Mouse (Mus musculus) kidney, postnatal 0 days (tissue): ENCODE results near the gene Mstn. TPM values are rescaled to one million over a fixed set of nuclear protein-coding genes. Genes with fewer than 3 reads are reported as not detected.
A peak's percentile ranks its signal among the peaks of the same experiment; 100 is the strongest.

Experiments
- ATAC-seq: fragments of 200-750 bp; cut with Nextera tagmentation; replicated peaks from 2 replicates; pipeline ENCODE4 v1.8.0; 2017; ENCODE audit warnings: low read depth, moderate number of reproducible peaks, moderate TSS enrichment, moderate library complexity; ENCODE audit not compliant: low FRiP score
- DNase-seq: peaks from one replicate; pipeline ENCODE4 v3.0.0-alpha.2; 2016; ENCODE audit warnings: low spot score
- H3K27ac ChIP-seq: fragments of 300-500 bp; sonication (generic); 2 replicates; pipeline ENCODE4 v1.5.1; 2014; ENCODE audit warnings: mild to moderate bottlenecking
- H3K27me3 ChIP-seq: fragments of 300-500 bp; sonication (generic); 2 replicates; pipeline ENCODE4 v1.6.1; 2014; ENCODE audit warnings: low read length, mixed read lengths; ENCODE audit not compliant: insufficient read depth
- H3K36me3 ChIP-seq: fragments of 300-500 bp; sonication (generic); 2 replicates; pipeline ENCODE4 v1.6.1; 2014; ENCODE audit warnings: low read length, mixed read lengths; ENCODE audit not compliant: insufficient read depth
- H3K4me1 ChIP-seq: fragments of 300-500 bp; sonication (generic); replicated peaks from 2 replicates; pipeline ENCODE4 v1.6.1; 2014; ENCODE audit warnings: antibody characterized with exemption, low read length, mixed read lengths; ENCODE audit not compliant: insufficient read depth
- H3K4me2 ChIP-seq: fragments of 300-500 bp; sonication (generic); 2 replicates; pipeline ENCODE4 v1.6.1; 2014; ENCODE audit warnings: mild to moderate bottlenecking, low read length, moderate library complexity, mixed read lengths
- H3K4me3 ChIP-seq: fragments of 300-500 bp; sonication (generic); replicated peaks from 2 replicates; pipeline ENCODE4 v1.5.1; 2014; ENCODE audit warnings: low read depth, low read length
- H3K9ac ChIP-seq: fragments of 300-500 bp; sonication (generic); 2 replicates; pipeline ENCODE4 v1.6.1; 2014; ENCODE audit warnings: low read depth, low read length
- H3K9me3 ChIP-seq: fragments of 300-500 bp; sonication (generic); replicated peaks from 2 replicates; pipeline ENCODE4 v1.6.1; 2016; ENCODE audit warnings: low read length, inconsistent platforms, mixed read lengths
- CTCF ChIP-seq: IDR thresholded peaks from 2 replicates; pipeline ENCODE4 v1.5.1; 2016; ENCODE audit warnings: antibody characterized with exemption, low read depth, mild to moderate bottlenecking, moderate library complexity
- WGBS: fragments of 180-500 bp; shearing (Covaris S2); extraction: QIAGEN DNeasy Blood & Tissue Kit; methylation state at CpG from one replicate; pipeline ENCODE4 v1.1.7; 2014; 5-methylcytosine and 5-hydroxymethylcytosine counted together
- polyA plus RNA-seq: library from polyadenylated mRNA; unstranded; fragments of >200 nt; fragmentation: Nextera tagmentation; extraction: Ambion mirVana; gene quantifications from 2 replicates; pipeline ENCODE4 v1.2.1, GENCODE M21; 2015

The Mstn gene
- polyA plus RNA-seq: 0.05 TPM in 1 of 2 replicates, not detected in the other

DNA sequence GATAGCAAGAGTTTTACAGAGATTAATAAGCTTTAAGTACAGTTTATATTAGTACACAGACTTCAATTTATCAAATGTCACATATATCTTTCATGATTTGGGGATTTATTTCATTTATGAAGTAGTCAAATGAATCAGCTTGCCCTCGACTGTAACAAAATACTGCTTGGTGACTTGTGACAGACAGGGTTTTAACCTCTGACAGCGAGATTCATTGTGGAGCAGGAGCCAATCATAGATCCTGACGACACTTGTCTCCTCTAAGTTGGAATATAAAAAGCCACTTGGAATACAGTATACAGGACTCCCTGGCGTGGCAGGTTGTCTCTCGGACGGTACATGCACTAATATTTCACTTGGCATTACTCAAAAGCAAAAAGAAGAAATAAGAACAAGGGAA is at the start of gene Mstn:
TSS of gene Mstn (plus strand) at position 301 of the 400 bp plus-strand sequence.
- no peaks in the 10 kb centered on the region for H3K9me3 ChIP-seq
- ATAC-seq (no peak), DNase-seq (no peak)
- H3K9ac ChIP-seq: 0 out of 2 replicates have a peak within 1 kb of the TSS, but pooled peaks have one; percentile 6
- no peak within 1 kb of the TSS for H3K27ac ChIP-seq
- no peaks in the 10 kb centered on the region for H3K27me3 ChIP-seq
- peak within 1 kb of the TSS; percentile 26; the same call in 1 of the 2 replicates for H3K4me2 ChIP-seq
- no peak for TF ChIP-seq CTCF
- 0 out of 2 replicates have a peak, but pooled peaks cover 5% of the 10 kb centered on the region for H3K4me1 ChIP-seq
- WGBS: 48% methylated on average over 6 of the region's 6 CpGs
- H3K4me3 ChIP-seq: no peak within 1 kb of the TSS
- no peaks in the 10 kb centered on the region for H3K36me3 ChIP-seq

- WGBS: 82% methylated on average over 6 of the region's 6 CpGs
Observed at GRCm38 (mm10) chr1:53014716-53015115, 46.7 kb upstream of the Mstn start.

GRCm38 (mm10) chr1:53015606-53016005 is 45.8 kb upstream of the Mstn start:
- Histone ChIP-seq H3K36me3 (no peaks in the 10 kb centered on the region), H3K9me3 (no peaks in the 10 kb centered on the region), H3K27me3 (no peaks in the 10 kb centered on the region), H3K4me3 (no peak overlapping the region), H3K27ac (no peak overlapping the region), H3K9ac (no peak overlapping the region), H3K4me2 (no peak overlapping the region), H3K4me1 (no peaks in the 10 kb centered on the region)
- TF ChIP-seq CTCF: no peak
- DNase-seq: no peak
- ATAC-seq: no peak
- 85% methylated on average over 5 of the region's 5 CpGs for WGBS

More at GRCm38 (mm10) chr1:53014716-53015115, 46.7 kb upstream of the Mstn start:
- Histone ChIP-seq H3K9ac (no peak overlapping the region), H3K9me3 (no peaks in the 10 kb centered on the region), H3K27me3 (no peaks in the 10 kb centered on the region), H3K4me3 (no peak overlapping the region), H3K36me3 (no peaks in the 10 kb centered on the region), H3K4me1 (no peaks in the 10 kb centered on the region), H3K4me2 (no peak overlapping the region), H3K27ac (no peak overlapping the region)
- DNase-seq (no peak), ATAC-seq (no peak)
- TF ChIP-seq CTCF: no peak

- TF ChIP-seq CTCF: no peak
- Histone ChIP-seq H3K27ac (no peak overlapping the region), H3K4me1 (no peaks in the 10 kb centered on the region), H3K9me3 (no peaks in the 10 kb centered on the region), H3K4me3 (no peak overlapping the region), H3K9ac (no peak overlapping the region), H3K4me2 (no peak overlapping the region), H3K36me3 (no peaks in the 10 kb centered on the region), H3K27me3 (no peaks in the 10 kb centered on the region)
- WGBS: 60% methylated on average over 3 of the region's 3 CpGs
- DNase-seq: no peak
- no peak for ATAC-seq
Observed at GRCm38 (mm10) chr1:53018746-53019505, 42.5 kb upstream of the Mstn start.

- Histone ChIP-seq H3K27ac (no peak within 1 kb of the TSS), H3K36me3 (no peaks in the 10 kb centered on the region), H3K9ac (no peak within 1 kb of the TSS), H3K9me3 (no peaks in the 10 kb centered on the region), H3K27me3 (no peaks in the 10 kb centered on the region), H3K4me3 (no peak within 1 kb of the TSS), H3K4me1 (no peaks in the 10 kb centered on the region), H3K4me2 (no peak within 1 kb of the TSS)
- DNase-seq (no peak), ATAC-seq (no peak)
- TF ChIP-seq CTCF: no peak
- WGBS: 51% methylated on average over 5 of the region's 5 CpGs
Observed at GRCm38 (mm10) chr1:53020079-53020478, 41.4 kb upstream of the Mstn start, which contains the start of gene 1700019D03Rik. Gene 1700019D03Rik (minus strand): TSS chr1:53020179.

DNA sequence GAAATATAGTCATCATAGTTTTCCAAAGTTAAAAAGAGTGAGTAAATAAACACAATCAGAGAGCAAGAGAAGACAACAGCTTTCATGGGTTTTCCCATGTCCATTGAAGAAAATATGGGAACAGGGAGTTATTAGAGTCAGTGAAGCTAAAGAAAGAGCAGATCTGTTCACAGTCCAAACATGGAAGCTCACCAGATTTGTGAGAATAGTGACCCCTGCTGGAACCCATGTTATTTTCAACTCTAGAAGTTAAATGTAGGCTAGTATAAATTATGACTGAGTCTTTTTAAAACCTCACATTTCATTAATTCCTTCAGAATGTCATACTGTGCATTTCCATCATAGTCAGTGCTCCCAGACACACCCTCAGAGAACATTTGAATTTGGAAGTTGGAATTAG is 28.9 kb upstream of the Mstn start:
- Histone ChIP-seq H3K4me1 (no peaks in the 10 kb centered on the region), H3K9ac (no peak overlapping the region), H3K27ac (no peak overlapping the region), H3K4me2 (no peak overlapping the region), H3K36me3 (no peaks in the 10 kb centered on the region), H3K9me3 (no peaks in the 10 kb centered on the region), H3K27me3 (no peaks in the 10 kb centered on the region), H3K4me3 (no peak overlapping the region)
- DNase-seq: peak; percentile 47
- TF ChIP-seq CTCF: peak; percentile 65
- ATAC-seq: no peak
